Mouse (Mus musculus) stomach, embryonic 14.5 days (tissue): ENCODE measurements around the gene Nsun7. TPM values are rescaled to one million over a fixed set of nuclear protein-coding genes. Genes with fewer than 3 reads are reported as not detected.
A peak's percentile ranks its signal among the peaks of the same experiment; 100 is the strongest.

ENCODE experiments used
- ATAC-seq: fragments of 200-750 bp; cut with Nextera tagmentation; 2 replicates; pipeline ENCODE4 v1.8.0; 2017; ENCODE audit warnings: low read depth, moderate TSS enrichment; ENCODE audit not compliant: insufficient number of reproducible peaks, insufficient read depth, low FRiP score
- H3K27ac ChIP-seq: fragments of 300-500 bp; sonication (generic); 2 replicates; pipeline ENCODE4 v1.5.1; 2014; ENCODE audit warnings: mild to moderate bottlenecking, low read length, moderate library complexity, mixed read lengths
- H3K27me3 ChIP-seq: fragments of 300-500 bp; sonication (generic); 2 replicates; pipeline ENCODE4 v1.6.1; 2014; ENCODE audit warnings: low read length, control low read depth, mixed read lengths; ENCODE audit not compliant: control insufficient read depth, insufficient read depth
- H3K36me3 ChIP-seq: fragments of 300-500 bp; sonication (generic); 2 replicates; pipeline ENCODE4 v1.6.1; 2014; ENCODE audit warnings: mild to moderate bottlenecking, control low read depth, low read length, moderate library complexity, mixed read lengths; ENCODE audit not compliant: control insufficient read depth, insufficient read depth
- H3K4me1 ChIP-seq: fragments of 300-500 bp; sonication (generic); 2 replicates; pipeline ENCODE4 v1.6.1; 2014; ENCODE audit warnings: low read length, control low read depth, mixed read lengths; ENCODE audit not compliant: control insufficient read depth, insufficient read depth
- H3K4me2 ChIP-seq: fragments of 300-500 bp; sonication (generic); replicated peaks from 2 replicates; pipeline ENCODE4 v1.6.1; 2014; ENCODE audit warnings: low read depth, low read length, control low read depth
- H3K4me3 ChIP-seq: fragments of 300-500 bp; sonication (generic); 2 replicates; pipeline ENCODE4 v1.5.1; 2014; ENCODE audit warnings: low read depth, low read length, control low read depth
- H3K9ac ChIP-seq: fragments of 300-500 bp; sonication (generic); replicated peaks from 2 replicates; pipeline ENCODE4 v1.6.1; 2014; ENCODE audit warnings: low read depth, mild to moderate bottlenecking, control low read depth, low read length, moderate library complexity, mixed read lengths
- H3K9me3 ChIP-seq: fragments of 300-500 bp; sonication (generic); 2 replicates; pipeline ENCODE4 v1.6.1; 2016; ENCODE audit warnings: low read depth, low read length, control low read depth; ENCODE audit not compliant: control insufficient read depth
- WGBS: fragments of 180-500 bp; shearing (Covaris S2); extraction: QIAGEN DNeasy Blood & Tissue Kit; methylation state at CpG from one replicate; pipeline ENCODE4 v1.1.7; 2014; 5-methylcytosine and 5-hydroxymethylcytosine counted together
- polyA plus RNA-seq: library from polyadenylated mRNA; unstranded; fragments of >200 nt; fragmentation: Nextera tagmentation; extraction: Ambion mirVana; gene quantifications from 2 replicates; pipeline ENCODE4 v1.2.1, GENCODE M21; 2014

Gene Nsun7
- polyA plus RNA-seq, 1 experiment from 2014 or later, result 0.26 TPM

DNA sequence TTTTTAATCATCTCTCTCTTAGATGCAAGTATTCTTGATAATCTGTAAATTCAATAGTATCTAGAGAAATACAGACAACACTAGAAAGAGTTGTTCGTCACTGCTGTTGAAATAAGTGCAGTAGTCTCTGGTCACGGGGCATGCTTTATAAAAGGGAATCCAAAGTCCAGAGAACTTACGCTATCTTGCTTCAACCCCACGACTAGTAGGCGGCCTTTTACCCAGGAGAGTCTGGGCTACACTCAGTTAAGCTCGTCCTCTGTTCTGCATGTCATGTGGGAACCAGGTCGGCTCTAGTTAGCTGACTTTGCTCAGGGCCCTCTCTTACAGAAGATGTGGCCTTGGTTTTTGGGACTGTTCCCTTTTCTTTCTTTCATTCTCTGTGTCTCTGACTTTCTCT, 69.1 kb downstream of the Nsun7 start:
- ATAC-seq, result no peak
- WGBS, result 86% methylated on average over 7 of the region's 7 CpGs
- H3K27ac ChIP-seq, result no peak overlapping the region
- H3K36me3 ChIP-seq, result no peaks in the 10 kb centered on the region
- H3K4me1 ChIP-seq, result no peaks in the 10 kb centered on the region
- no peak overlapping the region for H3K4me3 ChIP-seq
- H3K27me3 ChIP-seq, result no peaks in the 10 kb centered on the region
- H3K9ac ChIP-seq, result no peak overlapping the region
- no peaks in the 10 kb centered on the region for H3K9me3 ChIP-seq
- no peak overlapping the region for H3K4me2 ChIP-seq

DNA sequence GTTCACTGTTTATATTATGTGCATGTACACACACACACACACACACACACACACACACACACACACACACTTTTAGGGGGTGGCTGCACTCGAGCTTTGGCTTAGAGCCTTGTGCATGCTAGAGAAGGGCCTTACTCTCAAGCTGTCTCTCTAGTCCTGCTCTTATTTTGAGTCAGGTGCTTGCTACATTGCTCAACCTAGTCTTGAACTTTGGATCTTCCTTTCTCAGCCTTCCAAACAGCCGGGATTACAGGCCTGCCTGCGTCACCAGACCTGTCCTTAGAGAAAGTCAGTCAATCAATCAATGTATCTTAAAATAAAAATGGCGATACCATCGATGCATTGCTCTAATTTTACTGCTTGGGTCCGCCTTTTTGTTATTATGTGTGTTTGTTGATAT, 71.1 kb downstream of the Nsun7 start:
- Histone ChIP-seq H3K9me3 (no peaks in the 10 kb centered on the region), H3K4me2 (no peak overlapping the region), H3K4me3 (no peak overlapping the region), H3K9ac (no peak overlapping the region), H3K27me3 (no peaks in the 10 kb centered on the region), H3K4me1 (no peaks in the 10 kb centered on the region), H3K36me3 (no peaks in the 10 kb centered on the region), H3K27ac (no peak overlapping the region)
- WGBS, result 85% methylated on average over 6 of the region's 6 CpGs
- ATAC-seq, result no peak

DNA sequence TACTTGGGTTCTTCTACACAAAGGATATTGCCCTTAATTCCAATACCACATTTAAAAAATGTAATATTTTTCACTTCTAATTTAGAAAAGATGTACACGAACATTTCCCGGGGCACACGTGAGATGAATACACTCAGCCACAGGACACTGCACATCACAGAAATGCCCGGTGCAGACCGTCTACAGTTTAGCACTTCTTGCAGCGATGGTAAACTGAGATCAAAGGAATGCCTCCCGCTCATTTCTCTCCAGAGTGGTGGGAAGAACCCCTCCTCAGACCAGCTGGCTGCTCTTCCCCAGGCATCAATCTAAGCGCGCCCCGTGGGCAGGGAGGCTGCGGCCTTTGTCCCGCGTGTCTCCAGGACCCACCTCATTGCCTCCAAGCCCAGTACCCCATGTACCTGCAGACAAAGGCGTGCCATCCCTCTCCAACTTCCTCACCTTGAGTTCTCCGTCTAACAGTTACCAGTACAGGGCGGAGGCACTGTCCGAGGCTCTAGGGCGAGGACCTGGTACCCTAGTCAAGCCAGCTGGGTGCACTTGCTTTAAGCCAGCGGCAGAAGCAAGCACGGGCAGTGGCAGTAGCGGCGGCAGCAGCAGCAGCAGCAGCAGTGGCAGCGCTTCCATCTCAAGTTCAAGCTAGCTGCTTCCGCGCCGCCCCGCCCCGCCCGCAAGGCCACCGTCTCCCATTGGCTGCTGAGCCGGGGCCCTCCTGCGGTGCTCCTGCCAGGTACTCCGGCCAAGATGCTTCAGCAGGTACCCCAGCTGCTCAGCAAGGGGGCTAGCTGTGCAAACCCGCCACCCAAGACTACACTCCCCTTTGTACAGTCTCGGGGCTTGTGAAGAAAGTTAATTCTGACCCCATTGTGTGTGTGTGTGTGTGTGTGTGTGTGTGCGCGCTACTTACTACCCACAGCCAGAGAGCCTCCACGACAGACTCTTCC, 77.6 kb downstream of the Nsun7 start:
- H3K27me3 ChIP-seq, result no peaks in the 10 kb centered on the region
- H3K4me1 ChIP-seq, result peaks cover 12% of the 10 kb centered on the region; the same call in 1 of the 2 replicates
- H3K9me3 ChIP-seq, result no peaks in the 10 kb centered on the region
- 6% methylated on average over 35 of the region's 38 CpGs for WGBS
- no peak overlapping the region; the same call in 1 of the 2 replicates for H3K9ac ChIP-seq
- peak; percentile 50 for ATAC-seq
- H3K4me2 ChIP-seq, result peak overlapping the region; percentile 88
- H3K4me3 ChIP-seq, result peak overlapping the region; percentile 41
- H3K36me3 ChIP-seq, result no peaks in the 10 kb centered on the region
- H3K27ac ChIP-seq, result no peak overlapping the region

DNA sequence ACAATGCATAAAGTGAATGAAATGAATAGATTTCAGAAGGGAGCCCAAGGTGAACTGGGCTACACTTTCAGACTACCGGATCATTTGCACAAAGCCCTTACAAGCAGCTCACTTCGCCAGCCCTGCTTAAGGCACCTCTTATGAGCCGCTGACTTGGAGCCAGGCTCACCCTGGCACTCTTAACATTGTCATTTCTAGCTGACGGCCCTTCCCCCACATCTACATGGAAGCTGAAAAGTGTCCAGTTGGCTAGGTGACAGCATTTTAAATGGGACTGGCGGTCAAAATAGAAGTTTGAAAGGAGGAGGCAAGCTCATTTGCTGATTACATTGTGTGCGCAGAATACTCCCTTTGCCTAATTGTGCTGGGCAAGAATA, 78.3 kb downstream of the Nsun7 start:
- H3K9ac ChIP-seq, result no peak overlapping the region
- peak overlapping the region; percentile 41; the same call in 1 of the 2 replicates for H3K4me3 ChIP-seq
- no peaks in the 10 kb centered on the region for H3K27me3 ChIP-seq
- H3K4me2 ChIP-seq, result peak overlapping the region; percentile 88
- no peak; the same call in 1 of the 2 replicates for ATAC-seq
- H3K4me1 ChIP-seq, result peaks cover 12% of the 10 kb centered on the region; the same call in 1 of the 2 replicates
- H3K36me3 ChIP-seq, result no peaks in the 10 kb centered on the region
- no peaks in the 10 kb centered on the region for H3K9me3 ChIP-seq
- WGBS, result 35% methylated on average over 6 of the region's 6 CpGs
- H3K27ac ChIP-seq, result no peak overlapping the region

DNA sequence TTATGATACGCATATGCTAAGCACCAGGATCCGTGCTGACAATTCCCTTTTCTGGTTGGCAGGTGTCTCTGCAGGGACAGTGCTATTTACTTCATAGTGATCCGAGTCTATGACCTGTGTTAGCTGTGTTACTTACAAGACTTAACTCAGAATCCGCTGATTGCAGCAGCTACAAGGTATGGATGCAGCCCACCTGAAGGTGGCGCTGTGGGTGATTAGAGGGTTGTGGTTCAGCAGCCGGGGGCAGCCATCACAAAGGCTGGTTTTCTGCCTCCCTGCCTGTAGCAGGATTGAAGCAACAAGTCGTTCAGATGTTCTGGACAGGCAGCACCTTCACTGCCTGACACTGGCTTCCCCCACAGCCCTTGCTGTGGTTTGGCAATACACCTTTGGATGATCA, 78.9 kb downstream of the Nsun7 start:
- Histone ChIP-seq H3K9ac (no peak overlapping the region), H3K27ac (no peak overlapping the region), H3K4me2 (no peak overlapping the region), H3K27me3 (no peaks in the 10 kb centered on the region), H3K36me3 (no peaks in the 10 kb centered on the region), H3K4me1 (peaks cover 12% of the 10 kb centered on the region; the same call in 1 of the 2 replicates), H3K4me3 (no peak overlapping the region), H3K9me3 (no peaks in the 10 kb centered on the region)
- 39% methylated on average over 7 of the region's 7 CpGs for WGBS
- ATAC-seq, result no peak

DNA sequence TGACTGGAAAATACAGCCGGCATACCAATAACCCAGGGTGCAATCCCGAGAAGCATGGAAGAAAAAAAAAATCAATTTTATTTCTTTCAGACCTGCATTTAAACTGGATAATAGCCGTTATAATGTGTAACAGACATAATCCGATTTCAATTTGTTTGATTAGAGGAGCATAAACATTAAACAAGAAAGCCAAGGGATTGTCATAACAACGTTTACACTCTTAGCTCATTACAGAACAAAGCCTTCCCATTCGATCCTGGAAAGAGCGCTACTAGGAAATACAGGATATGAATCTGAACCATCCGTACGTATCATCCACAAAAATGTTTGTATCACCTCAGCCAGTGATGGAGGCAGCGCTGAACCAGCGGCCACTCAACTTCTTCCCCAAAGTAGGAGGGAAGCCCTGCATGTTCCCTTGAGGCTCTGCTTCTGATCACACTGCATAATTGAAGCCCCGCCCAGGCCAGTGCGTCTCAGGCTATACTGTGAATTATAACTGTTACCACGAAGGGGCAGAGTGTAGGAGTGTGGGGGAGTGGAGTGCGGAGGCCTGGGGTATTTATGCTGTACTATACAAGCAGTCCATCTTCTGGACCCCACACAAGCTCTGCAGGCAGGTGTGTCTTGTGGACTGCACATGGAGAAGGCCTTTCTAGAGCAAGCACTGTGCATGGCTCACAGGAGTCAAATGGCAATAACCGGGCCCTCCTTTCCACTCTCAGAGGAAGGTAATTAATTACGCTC, 80.8 kb downstream of the Nsun7 start:
- no peaks in the 10 kb centered on the region for H3K27me3 ChIP-seq
- H3K9me3 ChIP-seq, result no peaks in the 10 kb centered on the region
- H3K9ac ChIP-seq, result no peak overlapping the region
- no peak for ATAC-seq
- WGBS, result 62% methylated on average over 17 of the region's 17 CpGs
- no peak overlapping the region for H3K4me3 ChIP-seq
- H3K4me1 ChIP-seq, result peaks cover 12% of the 10 kb centered on the region; the same call in 1 of the 2 replicates
- H3K27ac ChIP-seq, result no peak overlapping the region
- no peaks in the 10 kb centered on the region for H3K36me3 ChIP-seq
- H3K4me2 ChIP-seq, result no peak overlapping the region

DNA sequence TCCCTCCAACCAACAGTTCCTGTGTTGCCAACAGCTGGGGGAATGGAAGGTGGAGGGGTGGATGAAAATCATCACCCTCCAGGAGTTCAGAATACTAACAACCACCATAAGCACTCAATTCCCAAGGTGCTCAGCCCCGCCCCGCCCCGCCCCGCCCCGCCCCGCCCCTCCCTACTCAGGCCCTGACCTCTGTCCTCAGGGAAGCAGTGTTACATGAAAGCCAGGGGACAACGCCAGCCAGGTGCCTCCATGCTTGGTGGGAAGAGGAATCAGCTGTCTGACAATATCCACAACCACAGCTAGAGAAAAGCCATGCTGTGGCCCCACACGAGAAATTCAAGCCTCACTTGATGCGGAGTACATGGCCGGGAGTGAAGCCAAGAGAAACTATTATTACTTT, 82.2 kb downstream of the Nsun7 start:
- Histone ChIP-seq H3K4me2 (no peak overlapping the region), H3K27me3 (no peaks in the 10 kb centered on the region), H3K9me3 (no peaks in the 10 kb centered on the region), H3K4me1 (peaks cover 12% of the 10 kb centered on the region; the same call in 1 of the 2 replicates), H3K36me3 (no peaks in the 10 kb centered on the region), H3K9ac (no peak overlapping the region), H3K4me3 (no peak overlapping the region), H3K27ac (no peak overlapping the region)
- 48% methylated on average over 10 of the region's 10 CpGs for WGBS
- ATAC-seq, result no peak

DNA sequence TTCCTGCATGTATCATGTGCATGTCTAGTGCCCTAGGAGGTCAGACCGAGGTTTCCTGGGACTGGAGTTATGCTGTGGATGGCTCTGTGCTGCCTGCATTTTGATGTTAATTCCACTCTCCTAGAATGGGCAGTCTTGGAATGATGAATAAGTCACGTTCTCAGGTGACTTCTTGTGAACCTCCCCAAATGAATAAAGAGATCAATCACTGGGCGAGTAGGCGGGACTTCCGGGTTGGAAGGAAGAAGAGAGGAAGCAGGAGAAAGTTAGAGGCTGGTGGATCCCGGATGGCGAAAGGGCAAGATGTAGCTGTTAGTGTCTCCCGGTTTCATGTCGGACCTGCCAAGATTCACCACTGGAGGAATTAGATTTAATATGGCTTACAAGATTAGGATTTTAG, 82.6 kb downstream of the Nsun7 start:
- Histone ChIP-seq H3K9me3 (no peaks in the 10 kb centered on the region), H3K4me1 (peaks cover 8% of the 10 kb centered on the region; the same call in 1 of the 2 replicates), H3K4me3 (no peak overlapping the region), H3K4me2 (no peak overlapping the region), H3K27ac (no peak overlapping the region), H3K9ac (no peak overlapping the region), H3K27me3 (no peaks in the 10 kb centered on the region), H3K36me3 (no peaks in the 10 kb centered on the region)
- WGBS, result 65% methylated on average over 9 of the region's 9 CpGs
- ATAC-seq, result no peak
